Mouse (Mus musculus) midbrain, embryonic 12.5 days (tissue): Measurements from ENCODE around the gene Nsmf. TPM values are rescaled to one million over a fixed set of nuclear protein-coding genes. Genes with fewer than 3 reads are reported as not detected.

ENCODE experiments used
- ATAC-seq: fragments of 200-750 bp; cut with Nextera tagmentation; 2 replicates; pipeline ENCODE4 v1.8.0; 2017; ENCODE audit warnings: low read depth, moderate TSS enrichment, moderate library complexity; ENCODE audit not compliant: low FRiP score
- H3K27ac ChIP-seq: fragments of 300-500 bp; sonication (generic); replicated peaks from 2 replicates; pipeline ENCODE4 v1.5.1; 2016; ENCODE audit warnings: mild to moderate bottlenecking
- H3K27me3 ChIP-seq: fragments of 300-500 bp; sonication (generic); 2 replicates; pipeline ENCODE4 v1.6.1; 2016; ENCODE audit warnings: mild to moderate bottlenecking
- H3K36me3 ChIP-seq: fragments of 300-500 bp; sonication (generic); 2 replicates; pipeline ENCODE4 v1.6.1; 2016
- H3K4me1 ChIP-seq: fragments of 300-500 bp; sonication (generic); 2 replicates; pipeline ENCODE4 v1.6.1; 2016
- H3K4me2 ChIP-seq: fragments of 300-500 bp; sonication (generic); replicated peaks from 2 replicates; pipeline ENCODE4 v1.6.1; 2016; ENCODE audit warnings: mild to moderate bottlenecking, moderate library complexity
- H3K4me3 ChIP-seq: fragments of 300-500 bp; sonication (generic); 2 replicates; pipeline ENCODE4 v1.5.1; 2016; ENCODE audit warnings: mild to moderate bottlenecking
- H3K9ac ChIP-seq: fragments of 300-500 bp; sonication (generic); replicated peaks from 2 replicates; pipeline ENCODE4 v1.6.1; 2016; ENCODE audit warnings: mild to moderate bottlenecking, moderate library complexity
- H3K9me3 ChIP-seq: fragments of 300-500 bp; sonication (generic); 2 replicates; pipeline ENCODE4 v1.6.1; 2016; ENCODE audit warnings: mild to moderate bottlenecking
- WGBS: fragments of 180-500 bp; shearing (Covaris S2); methylation state at CpG from one replicate; pipeline ENCODE4 v1.1.7; 2016; 5-methylcytosine and 5-hydroxymethylcytosine counted together
- polyA plus RNA-seq: library from polyadenylated mRNA; unstranded; fragments of >200 nt; fragmentation: Nextera tagmentation; extraction: Ambion mirVana; gene quantifications from 2 replicates; pipeline ENCODE4 v1.2.1, GENCODE M21; 2016

The Nsmf gene
- polyA plus RNA-seq: 102 and 104 TPM in 2 replicates

DNA sequence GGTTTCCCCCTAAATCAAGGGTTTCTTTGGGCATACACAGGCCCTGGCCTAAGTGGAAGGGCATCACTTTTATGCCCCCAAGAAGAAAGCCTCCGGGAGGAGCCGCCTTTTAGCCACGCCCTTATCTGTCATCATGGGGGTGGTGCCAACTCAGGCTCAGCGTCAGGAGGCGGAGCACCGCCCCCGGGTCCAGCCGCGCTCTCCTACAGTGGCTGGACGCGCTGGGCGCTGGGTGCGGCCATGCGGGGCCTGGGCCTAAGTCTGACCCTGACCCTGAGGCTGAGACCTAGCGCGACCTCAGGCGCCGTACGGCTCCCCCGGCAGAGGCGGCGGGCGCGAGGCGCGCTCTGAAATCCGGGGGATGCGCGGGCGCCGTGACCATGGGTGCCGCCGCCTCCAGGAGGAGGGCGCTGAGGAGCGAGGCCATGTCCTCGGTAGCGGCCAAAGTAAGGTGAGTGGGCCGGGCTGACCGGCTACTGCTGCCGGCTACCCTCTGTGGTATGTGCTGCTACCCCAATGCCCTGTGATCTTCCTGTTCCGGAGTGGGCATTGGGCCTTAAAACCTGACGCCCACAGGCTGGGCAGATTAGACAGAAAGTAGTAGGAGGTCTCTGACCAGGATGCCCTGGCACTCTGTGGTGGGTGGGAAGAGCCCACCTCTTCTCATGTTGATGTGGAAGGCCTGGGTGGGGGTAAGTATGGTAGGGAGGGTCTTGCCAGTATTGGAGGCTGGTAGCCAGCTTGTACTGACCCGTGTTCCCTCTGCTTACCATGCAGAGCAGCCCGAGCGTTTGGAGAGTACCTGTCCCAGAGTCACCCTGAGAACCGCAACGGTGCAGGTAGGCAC, at the start of gene Nsmf:
Gene Nsmf (plus strand): TSS at position 135 of the 847 bp plus-strand sequence.
- Histone ChIP-seq H3K9me3 (no peaks in the 10 kb centered on the region), H3K27me3 (no peaks in the 10 kb centered on the region), H3K4me3 (peak within 1 kb of the TSS; percentile 88), H3K36me3 (peaks cover 25% of the 10 kb centered on the region; the same call in 1 of the 2 replicates), H3K4me1 (peaks cover 13% of the 10 kb centered on the region), H3K4me2 (peak within 1 kb of the TSS; percentile 93), H3K9ac (peak within 1 kb of the TSS; percentile 79), H3K27ac (peak within 1 kb of the TSS; percentile 56)
- peak; percentile 94 for ATAC-seq
- WGBS: 6% methylated on average over 47 of the region's 47 CpGs

DNA sequence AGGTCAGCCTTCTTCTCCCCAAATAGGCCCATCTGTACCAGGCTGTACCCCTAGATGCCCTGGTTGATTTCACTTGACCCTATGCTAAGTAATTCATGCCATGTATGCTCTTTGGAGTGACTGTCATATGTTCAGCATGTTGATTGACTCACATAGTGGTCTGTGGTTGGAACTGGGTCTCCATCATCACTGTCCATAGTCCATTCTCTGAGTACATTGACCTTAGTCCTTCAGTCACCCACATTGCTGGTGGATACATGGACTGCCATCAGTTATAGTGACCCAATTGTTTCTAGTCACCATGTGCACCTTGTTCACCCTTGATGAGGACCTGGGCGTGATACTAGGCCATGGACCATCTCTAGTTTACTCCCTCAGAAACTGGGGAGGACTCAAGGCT, 47.4 kb upstream of the Nsmf start:
- no peak overlapping the region for H3K4me2 ChIP-seq
- H3K9me3 ChIP-seq: no peaks in the 10 kb centered on the region
- no peak overlapping the region for H3K27ac ChIP-seq
- H3K36me3 ChIP-seq: no peaks in the 10 kb centered on the region
- no peaks in the 10 kb centered on the region for H3K4me1 ChIP-seq
- no peaks in the 10 kb centered on the region for H3K27me3 ChIP-seq
- no peak overlapping the region for H3K4me3 ChIP-seq
- 81% methylated on average over 1 of the region's 1 CpGs for WGBS
- H3K9ac ChIP-seq: no peak overlapping the region
- ATAC-seq: no peak

DNA sequence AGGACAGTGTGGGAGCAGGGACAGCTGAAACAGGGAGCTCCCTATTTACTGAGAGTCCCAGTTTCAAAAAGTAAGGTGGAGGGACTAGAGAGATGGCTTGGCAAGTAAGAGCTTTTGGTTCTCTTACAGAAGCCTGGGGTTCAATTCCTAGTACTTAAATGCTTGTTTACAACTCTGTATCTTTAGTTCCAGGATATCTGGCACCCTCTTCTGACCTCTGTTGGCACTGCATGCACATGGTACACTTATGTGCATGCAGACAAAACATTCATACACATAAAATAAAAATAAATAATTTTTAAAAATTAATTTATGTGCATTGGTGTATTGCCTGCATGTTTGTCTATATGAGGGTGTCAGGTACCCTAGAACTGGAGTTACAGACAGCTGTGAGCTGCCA, 45.9 kb upstream of the Nsmf start:
- Histone ChIP-seq H3K4me2 (no peak overlapping the region), H3K27ac (no peak overlapping the region), H3K9ac (no peak overlapping the region), H3K9me3 (no peaks in the 10 kb centered on the region), H3K4me1 (no peaks in the 10 kb centered on the region), H3K36me3 (no peaks in the 10 kb centered on the region), H3K4me3 (no peak overlapping the region), H3K27me3 (no peaks in the 10 kb centered on the region)
- ATAC-seq: no peak

DNA sequence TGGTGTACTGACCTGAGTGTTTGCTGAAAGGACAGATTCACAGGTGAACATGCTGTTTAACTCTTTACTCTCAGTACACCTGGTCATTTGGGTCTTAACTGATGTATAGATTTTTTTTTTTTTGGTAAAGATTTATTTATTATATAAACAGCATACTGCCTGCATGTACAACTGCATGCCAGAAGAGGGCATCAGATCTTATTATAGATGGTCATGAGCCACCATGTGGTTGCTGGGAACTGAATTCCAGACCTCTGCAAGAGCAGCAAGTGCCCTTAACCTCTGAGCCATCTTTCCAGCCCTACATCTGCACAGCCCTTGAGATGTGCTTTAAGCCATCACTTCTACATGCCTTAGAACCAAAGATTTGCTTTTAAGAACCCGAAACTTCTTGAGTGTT, 31.5 kb upstream of the Nsmf start:
- WGBS: 95% methylated on average over 1 of the region's 1 CpGs
- ATAC-seq: no peak
- no peak overlapping the region for H3K9ac ChIP-seq
- no peak overlapping the region for H3K4me3 ChIP-seq
- H3K36me3 ChIP-seq: no peaks in the 10 kb centered on the region
- H3K27ac ChIP-seq: no peak overlapping the region
- no peaks in the 10 kb centered on the region for H3K4me1 ChIP-seq
- no peaks in the 10 kb centered on the region for H3K27me3 ChIP-seq
- no peak overlapping the region for H3K4me2 ChIP-seq
- no peaks in the 10 kb centered on the region for H3K9me3 ChIP-seq

DNA sequence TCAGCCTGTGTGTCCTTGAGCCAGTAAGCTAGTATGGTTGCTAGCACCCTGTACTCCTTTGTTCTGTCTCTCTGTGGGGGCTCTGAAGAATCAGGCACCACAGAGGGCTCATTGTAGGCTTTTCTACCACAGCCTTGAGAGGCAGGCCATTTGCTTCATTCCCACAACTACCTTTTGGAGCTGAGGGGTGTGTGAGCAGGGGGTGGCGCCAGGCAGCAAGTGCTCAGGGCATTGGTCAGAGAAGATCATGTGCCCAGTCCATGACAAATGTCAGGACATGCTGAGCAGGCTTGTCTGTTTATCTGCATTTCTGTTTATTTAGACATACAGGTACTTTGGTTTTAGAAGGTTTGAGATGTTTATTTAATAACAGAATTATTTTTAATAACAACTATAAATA, 29.0 kb upstream of the Nsmf start:
- Histone ChIP-seq H3K27ac (no peak overlapping the region), H3K9me3 (no peaks in the 10 kb centered on the region), H3K36me3 (no peaks in the 10 kb centered on the region), H3K4me3 (no peak overlapping the region), H3K27me3 (no peaks in the 10 kb centered on the region), H3K4me1 (no peaks in the 10 kb centered on the region), H3K4me2 (no peak overlapping the region), H3K9ac (no peak overlapping the region)
- WGBS: 78% methylated on average over 1 of the region's 1 CpGs
- ATAC-seq: no peak

- Histone ChIP-seq H3K4me3 (no peak overlapping the region), H3K27me3 (no peaks in the 10 kb centered on the region), H3K4me1 (no peaks in the 10 kb centered on the region), H3K4me2 (no peak overlapping the region), H3K9ac (no peak overlapping the region), H3K36me3 (no peaks in the 10 kb centered on the region), H3K9me3 (no peaks in the 10 kb centered on the region), H3K27ac (no peak overlapping the region)
- ATAC-seq: no peak
- WGBS: 98% methylated on average over 4 of the region's 4 CpGs
Observed at GRCm38 (mm10) chr2:25034994-25035393, 19.2 kb upstream of the Nsmf start.

DNA sequence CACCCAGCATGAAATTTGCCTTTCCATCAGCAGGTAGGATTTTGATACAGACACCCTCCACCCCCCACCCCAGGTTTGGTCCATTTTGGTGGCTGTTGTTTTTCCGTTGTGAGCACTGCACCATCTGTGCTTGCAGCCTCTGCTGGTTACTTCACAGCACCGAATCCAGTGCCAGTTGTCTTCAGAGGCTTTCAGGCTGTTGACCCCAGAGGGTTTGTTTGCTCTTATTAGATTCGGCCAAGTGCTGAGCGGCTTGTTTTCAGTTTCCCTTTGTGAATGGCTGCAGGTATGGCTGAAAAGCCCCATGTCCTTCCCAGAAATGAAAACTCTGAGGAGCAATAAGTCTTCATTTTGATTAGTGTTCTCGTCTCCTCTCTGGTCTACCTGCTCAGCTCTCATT, 14.1 kb upstream of the Nsmf start:
- no peak overlapping the region for H3K9ac ChIP-seq
- H3K36me3 ChIP-seq: no peaks in the 10 kb centered on the region
- H3K27me3 ChIP-seq: no peaks in the 10 kb centered on the region
- ATAC-seq: no peak
- no peaks in the 10 kb centered on the region for H3K4me1 ChIP-seq
- 87% methylated on average over 5 of the region's 5 CpGs for WGBS
- no peak overlapping the region for H3K4me2 ChIP-seq
- no peak overlapping the region for H3K27ac ChIP-seq
- no peaks in the 10 kb centered on the region for H3K9me3 ChIP-seq
- no peak overlapping the region for H3K4me3 ChIP-seq

GRCm38 (mm10) chr2:25050921-25051320, 3.2 kb upstream of the Nsmf start:
- H3K9me3 ChIP-seq: no peaks in the 10 kb centered on the region
- no peak overlapping the region for H3K9ac ChIP-seq
- H3K4me3 ChIP-seq: no peak overlapping the region
- H3K4me1 ChIP-seq: peaks cover 13% of the 10 kb centered on the region
- H3K27ac ChIP-seq: no peak overlapping the region
- ATAC-seq: no peak
- no peaks in the 10 kb centered on the region for H3K27me3 ChIP-seq
- WGBS: 92% methylated on average over 7 of the region's 7 CpGs
- H3K4me2 ChIP-seq: no peak overlapping the region
- H3K36me3 ChIP-seq: peaks cover 3% of the 10 kb centered on the region; the same call in 1 of the 2 replicates

DNA sequence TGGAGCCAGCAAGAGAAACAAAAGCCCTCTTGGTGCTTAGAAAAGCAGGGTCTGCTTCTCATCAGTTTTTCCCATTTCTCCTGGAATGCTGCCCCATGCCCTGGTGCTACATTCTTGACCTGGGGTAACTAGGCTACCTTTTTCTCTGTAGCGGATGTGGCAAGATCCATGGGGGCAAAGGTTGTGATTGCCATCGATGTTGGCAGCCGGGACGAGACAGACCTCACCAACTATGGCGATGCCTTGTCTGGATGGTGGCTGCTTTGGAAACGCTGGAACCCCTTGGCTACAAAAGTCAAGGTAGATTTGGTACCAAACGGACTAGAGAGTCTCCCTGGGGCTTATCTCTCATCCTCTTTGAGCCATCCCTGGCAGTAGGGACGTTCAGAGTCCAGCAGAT, 2.7 kb upstream of the Nsmf start:
- no peak for ATAC-seq

GRCm38 (mm10) chr2:25053101-25053500, 1.1 kb upstream of the Nsmf start:
- Histone ChIP-seq H3K27ac (no peak overlapping the region), H3K9ac (no peak overlapping the region), H3K4me2 (no peak overlapping the region), H3K4me3 (no peak overlapping the region), H3K9me3 (no peaks in the 10 kb centered on the region), H3K36me3 (peaks cover 16% of the 10 kb centered on the region; the same call in 1 of the 2 replicates), H3K4me1 (peaks cover 13% of the 10 kb centered on the region), H3K27me3 (no peaks in the 10 kb centered on the region)
- 87% methylated on average over 6 of the region's 6 CpGs for WGBS
- ATAC-seq: no peak

More for the DNA sequence above, 2.7 kb upstream of the Nsmf start:
- no peak overlapping the region for H3K9ac ChIP-seq
- no peak overlapping the region for H3K27ac ChIP-seq
- no peaks in the 10 kb centered on the region for H3K27me3 ChIP-seq
- WGBS: 88% methylated on average over 8 of the region's 8 CpGs
- no peak overlapping the region for H3K4me2 ChIP-seq
- peaks cover 13% of the 10 kb centered on the region for H3K4me1 ChIP-seq
- no peak overlapping the region for H3K4me3 ChIP-seq
- H3K36me3 ChIP-seq: peaks cover 4% of the 10 kb centered on the region; the same call in 1 of the 2 replicates
- H3K9me3 ChIP-seq: no peaks in the 10 kb centered on the region

- Histone ChIP-seq H3K4me1 (peaks cover 13% of the 10 kb centered on the region), H3K27me3 (no peaks in the 10 kb centered on the region), H3K27ac (no peak overlapping the region), H3K9ac (peak overlapping the region; percentile 79), H3K36me3 (peaks cover 29% of the 10 kb centered on the region; the same call in 1 of the 2 replicates), H3K9me3 (no peaks in the 10 kb centered on the region), H3K4me2 (peak overlapping the region; percentile 93), H3K4me3 (peak overlapping the region; percentile 88)
- peak; percentile 0; the same call in 1 of the 2 replicates for ATAC-seq
- 60% methylated on average over 2 of the region's 2 CpGs for WGBS
Observed at GRCm38 (mm10) chr2:25055068-25055405, 882 bp downstream of the Nsmf start.

GRCm38 (mm10) chr2:25055409-25056155, 1.4 kb downstream of the Nsmf start:
- Histone ChIP-seq H3K4me3 (peak overlapping the region; percentile 88), H3K9ac (peak overlapping the region; percentile 79), H3K36me3 (peaks cover 35% of the 10 kb centered on the region), H3K4me1 (peaks cover 13% of the 10 kb centered on the region), H3K9me3 (no peaks in the 10 kb centered on the region), H3K27me3 (no peaks in the 10 kb centered on the region), H3K4me2 (peak overlapping the region; percentile 93), H3K27ac (no peak overlapping the region)
- no peak for ATAC-seq
- WGBS: 91% methylated on average over 21 of the region's 21 CpGs
